Mouse (Mus musculus) heart, postnatal 36 days (tissue): ENCODE data around the gene Csn1s2a. TPM values are rescaled to one million over a fixed set of nuclear protein-coding genes. Genes with fewer than 3 reads are reported as not detected.
"Not testable (repeated sequence)": the region's sequence is repeated elsewhere in the genome, so short reads cannot be mapped to it uniquely, and the experiment has no call there.

ENCODE experiments used
- DNase-seq, 2 experiments: peaks; one replicate each; pipeline ENCODE4 v3.0.0; 2021 to 2022
- intact Hi-C: fragments of 180-260 bp; cut with DNase I; formaldehyde crosslinking; loops from one replicate; pipeline ENCODE4 v1.15.1; 2025
- total RNA-seq, 2 experiments: library from RNA; stranded (reverse); gene quantifications; 2 replicates each; pipeline ENCODE4 v1.2.3; 2021

Csn1s2a gene
- not detected for total RNA-seq

GRCm38 (mm10) chr5:87774267-87774666, at the start of gene Csn1s2a:
Csn1s2a (plus strand) TSS chr5:87774567.
- intact Hi-C loops: no loop called here
- no peak for DNase-seq

DNA sequence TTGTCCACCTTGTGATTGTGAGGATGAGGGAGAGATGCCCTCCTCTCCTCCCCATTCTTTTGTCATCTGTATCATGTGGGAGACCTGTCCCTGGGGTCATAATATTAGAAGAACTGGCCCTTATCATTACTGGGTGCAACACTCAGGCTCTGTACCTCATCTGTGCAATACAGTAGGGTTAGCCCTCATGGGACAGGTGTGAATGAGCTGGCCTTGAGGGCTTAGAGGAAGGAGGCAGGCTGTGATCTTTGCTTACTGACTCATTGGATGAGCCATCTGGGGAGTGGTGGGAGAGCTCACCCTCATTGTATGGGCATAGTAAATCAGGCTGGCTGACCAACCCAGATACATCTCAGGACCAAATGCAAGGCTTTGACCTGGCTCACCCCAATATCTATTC, 39.5 kb upstream of the Csn1s2a start:
- intact Hi-C loops: no loop called here
- DNase-seq: no peak

DNA sequence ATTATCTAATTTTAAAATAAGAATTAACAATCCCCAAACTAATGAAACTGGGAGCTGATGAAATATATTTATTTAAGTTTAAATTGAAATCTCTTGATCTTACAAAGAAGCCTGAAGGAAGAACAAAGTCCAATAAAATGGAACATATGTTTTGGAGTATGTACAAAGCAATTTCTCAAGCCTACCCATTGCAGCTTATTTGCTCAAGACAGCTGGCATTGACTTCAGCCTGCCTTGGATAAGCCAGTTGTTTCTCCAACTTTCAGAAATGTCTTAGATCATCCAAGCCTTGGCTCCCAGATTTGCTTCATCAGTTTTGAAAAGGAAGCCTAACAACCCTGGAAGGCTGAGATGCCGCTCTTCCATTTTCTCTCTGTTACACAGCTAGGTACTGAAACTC, 20.9 kb upstream of the Csn1s2a start:
- intact Hi-C loops: no loop called here
- DNase-seq: no peak

DNA sequence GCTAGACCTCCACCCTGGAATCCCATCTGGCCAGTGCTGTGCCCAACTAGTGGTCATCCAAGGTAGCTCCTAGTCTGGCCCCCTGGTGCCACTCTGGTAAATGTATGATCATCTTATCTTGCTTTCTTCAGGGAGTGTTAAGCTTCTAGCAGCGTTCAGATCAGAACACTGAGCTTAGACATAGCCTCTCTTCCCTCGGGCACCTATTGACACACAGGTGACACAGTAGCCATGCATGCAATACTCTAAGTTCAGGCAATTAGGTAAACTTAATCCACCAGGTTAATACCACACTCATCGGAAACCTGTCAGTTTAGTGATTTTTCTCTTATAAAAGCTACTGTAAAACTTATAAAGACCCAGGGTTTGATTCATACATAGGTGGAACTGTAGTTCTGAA, 9.8 kb upstream of the Csn1s2a start:
- DNase-seq: no peak
- intact Hi-C loops: no loop called here

DNA sequence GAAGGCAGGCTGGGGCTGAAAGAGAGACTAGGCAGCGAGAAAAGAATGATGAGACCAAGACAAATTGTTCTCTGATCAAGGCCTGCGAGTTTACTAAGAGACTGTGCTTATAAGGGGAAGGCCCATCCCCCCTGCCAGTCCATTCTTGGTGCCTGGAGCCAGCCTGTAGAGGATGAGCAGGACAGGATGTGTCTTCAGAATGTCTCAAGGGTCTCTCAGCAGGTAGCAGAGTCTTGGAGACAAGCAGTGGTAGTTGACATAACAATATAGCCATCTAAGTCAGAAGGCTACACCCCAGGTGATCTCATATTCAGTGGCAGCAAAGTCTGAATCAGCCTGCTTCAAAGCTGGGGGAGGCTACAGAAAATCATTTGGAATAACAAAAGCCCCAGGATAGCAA, 2.2 kb upstream of the Csn1s2a start:
- DNase-seq, intact Hi-C loops: not testable (repeated sequence)

GRCm38 (mm10) chr5:87782731-87783130, 8.4 kb downstream of the Csn1s2a start:
- DNase-seq: no peak
- intact Hi-C loops: no loop called here

DNA sequence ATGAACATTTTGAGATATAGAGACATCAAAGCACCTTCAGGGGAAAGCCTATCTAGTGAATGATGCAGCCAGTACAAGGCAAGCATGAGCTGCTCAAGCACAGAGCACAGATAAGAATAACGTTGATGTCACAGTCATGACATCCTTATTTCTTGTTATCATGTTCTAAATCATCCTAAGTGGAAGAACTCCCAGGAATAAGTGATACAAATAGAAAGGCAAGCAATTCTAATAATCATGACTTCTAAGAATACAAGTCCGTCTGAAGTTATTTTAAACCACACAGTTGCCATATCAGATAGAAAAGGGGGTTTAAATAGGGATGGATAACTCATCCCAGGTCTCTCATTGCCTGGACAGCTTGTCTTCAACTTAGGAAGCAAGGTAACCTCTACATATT, 33.4 kb downstream of the Csn1s2a start, which contains the start of gene Csn1s2b:
Gene Csn1s2b (plus strand): TSS at position 301 of the 400 bp plus-strand sequence.
- intact Hi-C loops: no loop called here
- no peak for DNase-seq

GRCm38 (mm10) chr5:87809253-87809652, 34.9 kb downstream of the Csn1s2a start:
- DNase-seq: no peak
- intact Hi-C loops: no loop called here

DNA sequence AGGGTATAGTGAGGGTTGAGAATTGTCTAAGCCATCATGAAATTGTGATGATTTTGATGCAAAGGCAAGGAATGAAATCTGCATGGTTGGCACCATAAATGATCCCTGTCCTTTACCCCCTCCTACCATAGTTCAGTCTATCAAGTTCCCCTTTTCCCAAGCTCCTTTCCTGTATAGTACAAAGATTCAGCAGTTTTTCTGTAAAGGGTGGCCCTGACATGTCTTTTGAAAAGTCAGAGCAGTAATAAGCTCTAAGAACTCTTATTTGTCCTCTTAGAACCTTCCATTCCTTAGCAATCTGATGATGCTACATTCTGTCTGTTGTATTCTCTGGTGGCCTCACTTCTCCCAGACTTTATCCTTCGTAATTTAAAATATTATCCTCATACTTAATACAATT, 51.0 kb downstream of the Csn1s2a start, which contains the start of gene Prr27:
Gene Prr27 (plus strand): TSS at position 301 of the 400 bp plus-strand sequence.
- no peak for DNase-seq
- intact Hi-C loops: no loop called here

Other genes with a start within 250 kb of the Csn1s2a start
- gene Sult1b1, start 236.4 kb upstream of the Csn1s2a start, total RNA-seq: not detected
- gene Sult1d1, start 205.5 kb upstream of the Csn1s2a start, total RNA-seq: not detected
- under 1 TPM in 1 of 2 experiments, not detected in 1; 0.27 TPM for gene Sult1e1, start 183.0 kb upstream of the Csn1s2a start, total RNA-seq
- gene Csn1s1, start 108.4 kb upstream of the Csn1s2a start, total RNA-seq: not detected
- gene Csn2, start 74.9 kb upstream of the Csn1s2a start, total RNA-seq: not detected
- gene Csn1s2b, start 33.5 kb downstream of the Csn1s2a start, total RNA-seq: not detected
- gene Prr27, start 51.1 kb downstream of the Csn1s2a start, total RNA-seq: not detected
- not detected for gene Odam, start 110.5 kb downstream of the Csn1s2a start, total RNA-seq
- not detected for gene Csn3, start 151.0 kb downstream of the Csn1s2a start, total RNA-seq
- gene 2310003L06Rik, start 194.9 kb downstream of the Csn1s2a start, total RNA-seq: not detected
- not detected for gene Gm28434, start 194.9 kb downstream of the Csn1s2a start, total RNA-seq
- not detected for gene Cabs1, start 204.9 kb downstream of the Csn1s2a start, total RNA-seq
- not detected for gene Smr3a, start 228.0 kb downstream of the Csn1s2a start, total RNA-seq